Mouse (Mus musculus): ENCODE measurements at regions not wholly inside any gene's neighbourhood (a gene's known extent, or its start where the extent isn't known, plus 50 kb on each side); places are given as distances from the start of the nearest gene placed in this dataset.

GRCm38 (mm10) chr1:14576263-14576662 is 1516.9 kb downstream of the 4930444P10Rik start:
- TF ChIP-seq CTCF (conservative IDR thresholded peaks at IDR 0.05; ENCODE audit: low read length) (no peak), NANOG (IDR thresholded peaks at IDR 0.05; ENCODE audit: borderline replicate concordance, low read length) (no peak), POU5F1 (IDR thresholded peaks at IDR 0.05; ENCODE audit: borderline replicate concordance, low read length) (no peak)
